Mouse (Mus musculus): ENCODE measurements around the gene Noxa1. TPM values are rescaled to one million over a fixed set of nuclear protein-coding genes. Genes with fewer than 3 reads are reported as not detected.
A peak's percentile ranks its signal among the peaks of the same experiment; 100 is the strongest.

Noxa1 gene
- total RNA-seq (2022) = not detected

DNA sequence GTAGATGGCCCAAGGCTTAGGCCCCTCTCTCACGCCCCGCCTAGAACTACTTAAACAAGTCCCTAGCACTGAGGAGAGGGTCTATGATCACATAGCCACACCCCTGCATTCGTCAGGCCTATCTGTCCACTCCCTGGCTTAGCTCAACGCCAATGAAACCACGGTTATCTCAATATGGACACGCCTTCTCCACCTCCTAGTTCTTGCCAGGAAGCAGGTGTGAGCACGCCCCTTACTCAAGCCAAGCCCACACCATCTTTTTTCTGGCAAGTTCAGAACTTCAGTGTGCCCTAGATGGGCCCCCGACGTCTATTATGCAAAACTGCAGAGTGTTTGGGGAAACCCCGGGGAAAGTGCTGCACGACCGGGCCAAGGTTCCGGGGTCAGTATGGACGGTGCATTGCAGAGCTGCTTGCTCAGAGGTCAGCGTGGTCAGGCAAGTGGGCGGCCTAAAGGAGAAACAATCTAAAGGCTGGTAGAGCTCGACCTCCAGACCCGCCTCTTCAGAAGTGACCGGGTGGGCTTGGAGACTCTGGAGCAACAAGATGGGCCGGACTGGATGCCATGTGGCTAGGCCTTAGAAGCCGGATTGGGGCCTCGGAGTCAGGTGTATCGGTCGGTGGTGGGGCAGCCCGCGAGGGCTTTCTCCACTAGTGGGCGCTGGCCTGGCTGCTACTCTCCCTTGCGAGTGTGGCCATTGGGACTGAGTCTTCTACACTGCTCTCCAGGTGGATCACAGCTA is at the start of gene Noxa1:
Gene Noxa1, minus strand, starts transcription at position 41 of the 742 bp plus-strand sequence.
- DNase-seq (ENCODE audit: low spot score in 2 of 2) = no peak

DNA sequence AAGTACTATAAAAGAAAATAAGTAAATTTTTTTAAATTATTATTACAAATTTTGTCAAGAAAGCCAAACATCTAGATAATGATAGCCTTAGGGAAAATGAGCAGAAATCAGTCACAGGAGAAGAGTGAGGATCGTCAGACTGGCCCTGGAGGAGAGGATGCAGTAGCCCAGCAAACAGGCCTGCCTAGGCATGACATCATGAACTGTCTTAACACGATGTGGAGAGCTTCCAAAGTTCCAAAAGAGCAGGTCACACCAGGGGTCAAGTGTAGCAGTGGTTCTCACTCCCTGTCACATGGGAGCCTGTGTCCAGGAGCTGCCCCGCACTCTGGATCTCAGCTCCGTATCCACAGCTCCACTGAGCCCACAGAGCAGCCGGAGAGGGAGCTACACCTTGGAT is 47.0 kb upstream of the Noxa1 start:
- no peak for DNase-seq (ENCODE audit: low spot score in 2 of 2)

DNA sequence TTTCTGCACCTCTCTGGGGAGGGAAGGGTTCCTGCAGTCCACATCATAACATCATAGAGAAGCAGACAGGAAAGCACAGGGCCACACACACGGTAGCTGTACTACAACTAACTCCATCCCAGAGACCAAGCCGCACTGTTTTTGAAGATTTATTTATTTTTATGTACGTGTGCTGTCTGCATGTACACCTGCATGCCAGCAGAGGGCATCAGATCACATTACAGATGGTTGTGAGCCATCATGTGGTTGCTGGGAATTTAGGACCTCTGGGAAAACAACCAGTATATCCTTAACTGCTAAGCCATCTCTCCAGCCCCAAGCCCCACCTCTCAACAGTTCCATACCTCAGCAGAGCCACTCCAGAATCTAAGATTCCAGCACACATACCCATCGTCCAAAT is 46.2 kb upstream of the Noxa1 start:
- no peak for DNase-seq (ENCODE audit: low spot score in 2 of 2)

DNA sequence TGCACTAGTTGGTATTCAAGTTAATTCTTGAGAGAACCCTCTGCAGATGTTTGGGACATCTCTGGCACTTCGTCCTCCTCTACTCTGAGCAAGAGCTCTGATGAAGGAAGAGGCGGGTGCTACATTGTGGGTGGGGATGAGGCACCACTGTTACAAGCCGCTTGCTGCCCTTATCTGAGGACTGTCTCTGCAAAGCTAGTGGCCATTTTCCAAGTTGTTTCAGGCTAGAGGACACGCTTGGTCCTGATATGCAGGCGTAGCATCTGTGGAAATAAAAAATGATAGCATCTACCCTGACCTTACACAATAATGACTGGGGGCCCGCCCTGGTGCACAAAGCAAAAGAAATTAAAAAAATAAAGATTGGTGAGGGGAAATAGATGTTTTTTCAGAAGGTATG is 42.9 kb upstream of the Noxa1 start:
- no peak for DNase-seq (ENCODE audit: low spot score in 2 of 2)

DNA sequence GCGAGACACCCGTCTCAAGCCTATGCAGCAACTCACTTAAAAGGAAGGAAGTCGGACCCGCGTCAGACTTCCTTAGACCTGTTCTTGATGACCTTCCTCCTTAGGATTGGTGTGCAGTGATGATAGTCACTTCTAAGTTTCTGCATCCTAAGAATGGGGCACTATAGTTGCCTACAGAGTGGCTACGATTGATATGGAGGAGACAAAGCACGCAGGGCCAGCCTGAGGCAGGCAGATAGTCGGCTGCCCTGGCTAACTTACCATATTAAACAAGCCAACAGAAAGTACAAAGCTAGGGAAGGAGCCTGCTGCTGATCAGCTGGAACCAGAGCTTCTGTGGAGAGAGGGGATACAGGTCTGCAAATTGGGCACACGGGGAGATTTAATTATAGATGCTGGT is 36.7 kb upstream of the Noxa1 start:
- DNase-seq (ENCODE audit: low spot score in 2 of 2) = no peak

DNA sequence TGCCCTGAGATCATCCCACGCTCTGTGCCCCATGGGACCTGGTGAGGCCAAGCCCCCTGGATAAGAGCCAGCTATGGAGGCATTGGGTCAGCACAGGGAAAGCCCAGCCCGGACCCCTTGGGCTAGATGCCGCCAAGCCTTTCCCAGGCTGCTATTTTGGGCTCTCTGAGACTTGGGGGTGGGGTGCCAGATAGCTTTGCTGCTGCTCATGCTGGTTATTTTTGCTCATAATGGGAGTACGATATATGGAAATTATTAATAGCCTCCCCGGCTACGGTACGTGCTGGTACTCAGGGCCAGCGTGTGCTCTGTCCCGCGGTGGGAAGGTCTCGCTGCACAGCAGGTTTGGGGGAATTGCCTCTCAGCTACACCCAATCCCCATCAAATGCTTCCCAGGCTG is 33.1 kb upstream of the Noxa1 start:
- no peak for DNase-seq (ENCODE audit: low spot score in 2 of 2)

DNA sequence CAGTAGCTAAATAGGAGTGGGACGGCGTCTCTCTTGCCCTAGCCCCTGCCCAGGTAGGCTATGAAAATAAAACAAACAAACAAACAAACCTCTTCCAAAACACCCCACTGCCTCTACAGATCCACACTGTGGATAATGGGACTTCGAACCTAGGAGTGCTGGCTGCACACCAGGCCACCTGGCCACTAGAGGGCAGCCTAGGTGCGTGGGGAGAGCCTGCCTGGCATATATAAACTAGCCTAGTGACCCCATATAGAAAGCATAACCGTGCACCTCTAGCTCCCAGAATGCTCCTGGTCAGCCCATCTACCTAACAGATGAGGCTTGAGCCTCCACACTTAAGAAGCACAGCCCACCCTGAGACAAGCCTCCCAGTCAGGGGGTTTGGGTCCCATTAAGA is 32.3 kb upstream of the Noxa1 start:
- no peak for DNase-seq (ENCODE audit: low spot score in 2 of 2)

DNA sequence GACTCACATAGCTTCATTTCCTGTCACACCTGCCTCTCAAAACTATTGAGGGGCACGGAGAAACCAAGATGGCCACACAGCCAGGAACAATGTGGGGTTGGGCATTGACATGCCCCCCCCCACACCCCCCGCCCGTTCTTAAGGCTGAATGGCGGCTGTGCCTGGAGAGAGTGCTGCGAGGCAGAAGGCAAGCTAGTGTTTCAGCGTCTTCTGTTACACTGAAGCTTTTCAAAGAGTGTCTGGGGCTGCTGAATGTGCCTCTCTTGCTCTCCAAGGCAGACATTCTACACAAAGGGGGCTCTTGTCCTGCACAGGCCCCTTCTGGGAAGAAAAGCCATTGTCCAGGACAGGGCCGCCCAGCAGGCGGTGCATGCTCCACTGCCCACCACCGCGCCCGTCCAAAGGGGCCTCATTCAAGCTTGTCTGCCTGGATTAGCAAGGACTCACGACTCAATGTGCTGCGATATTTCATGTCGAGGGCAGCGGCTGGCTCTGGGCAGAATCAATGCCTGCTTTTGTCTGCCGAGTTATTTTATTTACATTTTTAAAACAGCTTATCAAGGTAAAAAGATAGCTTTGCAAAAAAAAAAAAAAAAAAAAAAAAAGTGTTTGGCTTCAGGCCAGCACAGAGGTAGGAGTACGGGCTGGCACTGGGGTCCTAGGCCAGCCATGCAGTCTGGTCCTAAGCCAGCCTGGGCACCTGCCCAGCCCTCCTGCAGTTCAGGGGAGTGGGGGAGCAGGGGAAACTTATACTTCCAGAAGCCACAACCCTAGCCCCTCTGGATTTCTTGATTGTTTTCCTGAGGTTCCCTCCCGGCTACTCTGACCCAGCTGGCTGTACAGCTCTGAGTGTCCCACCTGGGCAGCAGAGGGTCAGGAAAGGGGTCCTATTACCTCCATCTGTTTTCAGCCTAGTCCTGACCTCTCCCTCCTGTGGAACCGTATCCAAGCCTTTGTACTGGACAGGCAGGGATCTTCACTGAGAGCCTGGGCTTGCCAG is 31.4 kb upstream of the Noxa1 start:
- DNase-seq (ENCODE audit: low spot score in 2 of 2) = peak; percentile 17 to 31

DNA sequence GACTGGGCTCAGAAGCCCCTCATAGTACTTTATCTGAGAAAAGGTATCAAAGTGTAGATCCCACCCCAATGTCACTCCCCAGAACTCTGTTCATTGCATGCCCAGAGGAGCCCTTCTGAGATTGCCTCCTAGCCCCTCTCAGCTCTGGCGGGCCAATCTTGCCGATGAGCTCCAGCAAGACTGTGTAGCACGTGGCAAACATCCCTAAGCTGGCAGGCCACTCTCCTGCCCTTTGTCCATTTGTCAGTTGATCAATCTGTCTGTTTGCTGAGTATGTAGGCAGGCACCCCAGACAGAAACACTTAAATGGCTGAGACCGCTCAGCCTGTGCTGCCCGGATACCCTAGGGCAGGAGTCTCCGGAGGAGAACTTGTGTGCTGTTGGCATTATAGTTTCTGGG is 30.2 kb upstream of the Noxa1 start:
- no peak for DNase-seq (ENCODE audit: low spot score in 2 of 2)

DNA sequence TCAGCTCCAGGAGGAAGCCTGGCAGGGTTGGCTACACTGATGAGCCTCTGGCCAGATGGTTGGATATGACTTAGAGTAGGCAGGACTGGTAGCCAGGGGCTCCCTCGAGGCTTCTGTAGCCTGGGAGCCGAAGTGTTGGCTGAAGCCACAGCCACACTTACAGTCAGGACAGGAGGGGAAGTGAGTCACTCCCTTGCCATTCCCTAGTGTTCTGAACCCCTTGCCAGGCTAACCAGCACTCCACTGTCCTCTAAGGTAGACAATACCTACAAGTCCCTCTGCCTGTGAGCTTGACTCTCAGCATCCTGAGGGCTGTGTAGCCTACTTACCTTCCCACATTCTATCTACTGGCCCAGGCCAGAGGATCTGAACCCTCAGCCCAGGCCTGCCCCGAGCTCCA is 29.5 kb upstream of the Noxa1 start:
- DNase-seq (ENCODE audit: low spot score in 2 of 2) = no peak

DNA sequence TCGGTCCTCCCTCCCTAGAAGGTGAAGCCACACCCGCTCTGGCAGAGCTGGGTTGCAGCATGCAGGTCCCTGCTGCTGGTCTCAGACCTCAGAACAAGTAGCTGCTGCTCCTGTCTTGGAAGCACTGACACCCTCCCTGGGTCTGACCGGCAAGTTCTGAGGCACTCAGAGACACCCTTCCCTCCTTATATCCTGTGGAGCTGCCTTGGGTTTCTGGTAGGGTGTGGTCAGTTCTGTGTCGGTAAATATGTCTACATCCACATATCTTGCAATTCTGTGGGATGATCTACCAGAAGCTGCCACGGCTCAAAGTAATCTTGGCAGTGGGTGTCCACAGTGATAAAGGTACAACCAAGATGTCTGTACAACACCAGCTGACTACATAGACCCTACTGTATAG is 28.6 kb upstream of the Noxa1 start:
- no peak for DNase-seq (ENCODE audit: low spot score in 2 of 2)

DNA sequence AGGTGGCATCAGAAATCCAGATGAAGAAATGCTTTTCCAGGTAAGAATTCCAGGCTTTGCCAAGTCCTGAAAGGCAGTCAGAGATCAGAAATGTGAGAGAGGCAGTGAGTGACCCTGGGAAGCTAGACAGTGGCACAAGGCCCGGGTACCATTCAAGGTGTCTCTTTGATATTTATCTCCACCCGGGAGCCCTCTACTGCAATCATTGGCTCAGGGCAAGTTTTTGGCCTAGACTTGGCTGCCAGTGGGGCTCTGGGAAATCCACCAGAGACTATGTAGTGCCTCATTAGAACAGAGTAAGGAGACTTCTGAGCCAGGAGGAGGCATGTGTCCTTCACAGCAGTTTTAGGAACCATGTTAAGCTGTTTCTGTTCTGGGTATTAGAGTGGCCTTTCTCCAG is 27.7 kb upstream of the Noxa1 start:
- no peak for DNase-seq (ENCODE audit: low spot score in 2 of 2)

DNA sequence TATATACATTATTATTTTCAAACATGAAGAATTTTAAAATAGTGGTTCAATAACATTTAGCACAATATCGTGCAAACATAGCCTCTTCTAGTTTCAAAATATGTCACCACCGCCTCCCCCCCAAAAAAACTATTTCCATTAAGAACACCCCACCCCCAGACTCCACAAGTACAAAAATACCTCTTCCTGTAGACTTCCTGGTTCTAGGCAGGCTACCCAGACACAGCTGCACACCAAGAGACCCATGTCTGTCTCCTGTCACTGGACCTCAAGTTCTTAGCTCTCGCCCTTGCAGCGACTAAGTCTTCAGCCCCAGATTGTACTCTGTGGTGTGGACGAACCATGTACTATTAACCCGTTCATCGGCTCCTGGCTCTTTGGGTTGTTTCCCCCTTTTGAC is 26.0 kb upstream of the Noxa1 start:
- DNase-seq (ENCODE audit: low spot score in 2 of 2) = no peak

DNA sequence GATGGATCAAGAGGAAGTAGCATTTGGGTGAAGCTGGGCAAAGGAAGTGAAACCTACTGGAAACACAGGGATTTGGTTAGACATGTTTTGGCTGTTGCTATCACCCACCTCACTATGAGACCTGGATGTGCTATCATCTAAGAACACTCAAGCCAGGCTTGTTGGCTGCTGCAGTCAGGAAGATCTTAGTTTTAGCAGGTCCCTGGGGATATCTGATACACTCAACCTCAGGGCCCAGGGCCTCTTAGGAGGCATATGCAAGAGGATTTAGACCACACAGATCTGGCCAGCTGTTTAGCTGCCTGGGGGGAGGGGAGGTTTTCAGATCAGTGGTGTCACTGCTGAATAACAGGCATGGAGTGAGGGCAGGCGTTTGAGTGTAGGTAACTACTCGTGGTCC is 20.5 kb upstream of the Noxa1 start:
- DNase-seq (ENCODE audit: low spot score in 2 of 2) = no peak

DNA sequence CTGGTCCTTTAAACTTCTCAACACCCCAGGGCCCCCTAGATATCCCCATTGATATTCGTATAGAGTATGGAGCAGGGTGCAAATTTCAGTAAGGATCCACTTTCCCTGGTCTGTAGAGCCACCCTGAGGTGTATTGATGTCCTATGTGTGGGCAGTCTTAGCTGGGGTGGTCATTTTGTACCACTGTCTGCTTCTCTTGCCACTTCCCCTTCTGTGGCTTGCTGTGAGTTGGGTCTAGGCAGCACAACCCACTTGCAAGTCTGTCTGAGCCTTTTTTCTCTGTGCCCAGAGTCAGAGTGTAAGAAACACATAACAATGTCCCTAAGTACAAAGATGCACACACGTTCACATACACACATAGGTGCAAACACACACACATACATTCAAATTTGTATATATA is 19.4 kb upstream of the Noxa1 start:
- no peak for DNase-seq (ENCODE audit: low spot score in 2 of 2)

DNA sequence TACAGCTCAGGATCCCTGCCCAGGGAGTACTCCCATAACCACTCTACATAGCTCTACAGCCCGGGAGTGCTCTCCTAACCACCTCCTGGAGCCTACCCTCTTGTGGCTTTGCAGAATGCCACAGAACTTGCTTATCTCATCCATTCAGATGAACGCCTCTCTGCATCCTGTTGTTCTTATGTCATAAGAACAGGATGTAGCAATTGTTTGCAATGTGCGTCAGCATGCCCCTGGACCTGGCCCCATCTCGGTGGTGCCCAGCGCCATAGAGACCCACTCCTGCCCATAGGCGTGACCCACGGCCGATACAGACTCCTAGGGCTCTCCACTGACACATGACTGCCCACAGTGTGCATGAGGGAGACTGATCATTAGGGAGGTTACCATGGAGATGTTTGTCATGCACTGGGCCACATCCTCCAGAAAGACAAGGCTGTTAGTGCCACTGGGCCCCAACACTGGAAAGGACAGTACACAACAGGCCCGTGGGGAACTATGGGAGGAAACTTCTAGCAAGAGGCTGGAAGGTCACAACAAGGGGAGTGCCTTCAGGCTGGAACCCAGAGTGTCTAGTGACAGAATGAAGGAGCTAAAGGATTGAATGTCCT is 16.3 kb upstream of the Noxa1 start:
- DNase-seq (ENCODE audit: low spot score in 2 of 2) = no peak

DNA sequence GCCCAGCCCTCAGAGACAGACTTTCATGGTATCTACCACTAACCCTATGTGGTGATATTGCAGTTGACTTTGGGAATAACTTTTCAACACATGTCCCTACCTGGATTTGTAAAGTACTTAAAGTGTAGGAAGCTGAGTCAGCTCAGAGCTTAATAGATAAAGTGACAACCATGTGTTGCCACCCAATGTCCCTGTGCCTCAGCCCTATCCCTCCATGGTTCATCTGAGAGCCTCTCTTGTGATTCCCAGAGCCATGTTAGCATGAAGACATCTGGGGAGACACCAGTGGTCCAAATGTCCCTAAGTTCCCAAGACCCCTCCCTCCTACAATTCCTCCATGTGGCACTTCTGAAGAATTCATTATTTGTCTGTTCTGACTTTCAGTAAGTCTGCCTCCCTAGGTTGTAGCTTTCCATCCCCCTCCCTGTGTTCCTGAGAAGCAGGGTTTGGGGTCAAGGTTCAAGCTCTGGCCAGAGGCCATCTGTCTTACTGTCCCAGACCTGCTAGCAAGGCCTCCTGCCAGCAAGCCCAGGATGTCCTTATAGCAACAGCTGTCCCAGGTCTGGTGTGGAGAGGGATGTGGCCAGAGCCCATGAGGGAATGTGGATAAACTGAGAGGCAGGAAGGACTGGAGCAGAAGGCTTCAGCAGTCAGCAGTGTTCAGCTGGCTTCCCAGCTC is 15.7 kb upstream of the Noxa1 start:
- DNase-seq (ENCODE audit: low spot score in 2 of 2) = no peak

DNA sequence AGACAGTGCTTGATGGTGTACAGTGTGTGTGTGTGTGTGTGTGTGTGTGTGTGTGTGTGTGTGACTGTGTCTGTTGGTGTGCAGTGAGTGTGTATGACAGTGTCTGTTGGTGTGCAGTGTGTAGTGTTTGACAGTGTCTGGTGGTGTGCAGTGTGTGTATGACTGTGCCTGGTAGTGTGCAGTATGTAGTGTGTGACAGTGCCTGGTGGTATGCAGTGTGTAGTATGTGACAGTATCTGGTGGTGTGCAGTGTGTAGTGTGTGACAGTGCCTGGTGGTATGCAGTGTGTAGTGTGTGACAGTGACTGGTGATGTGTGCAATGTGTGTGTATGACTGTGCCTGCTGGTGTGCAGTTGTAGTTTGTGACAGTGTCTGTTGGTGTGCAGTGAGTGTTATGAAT is 14.5 kb upstream of the Noxa1 start:
- no peak for DNase-seq (ENCODE audit: low spot score in 2 of 2)

DNA sequence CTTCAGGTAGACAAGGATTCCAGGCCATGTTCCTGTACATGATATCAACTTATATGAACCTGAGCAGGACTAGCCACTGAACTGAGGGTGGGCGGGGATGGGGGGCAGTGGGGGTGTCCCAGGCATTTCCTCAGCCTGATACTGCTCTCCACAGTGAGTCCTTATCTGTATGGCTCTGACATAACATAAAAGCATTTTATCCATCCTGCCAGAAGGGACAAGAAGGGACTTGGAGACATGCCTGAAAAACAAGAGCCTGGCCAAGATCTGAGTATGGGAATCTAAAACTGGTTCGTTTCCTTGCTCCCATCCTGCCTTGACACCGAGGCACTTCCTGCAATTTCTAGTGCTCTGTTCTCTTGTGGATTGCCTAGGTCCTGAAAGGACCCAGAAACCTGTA is 11.1 kb upstream of the Noxa1 start:
- DNase-seq (ENCODE audit: low spot score in 2 of 2) = no peak

DNA sequence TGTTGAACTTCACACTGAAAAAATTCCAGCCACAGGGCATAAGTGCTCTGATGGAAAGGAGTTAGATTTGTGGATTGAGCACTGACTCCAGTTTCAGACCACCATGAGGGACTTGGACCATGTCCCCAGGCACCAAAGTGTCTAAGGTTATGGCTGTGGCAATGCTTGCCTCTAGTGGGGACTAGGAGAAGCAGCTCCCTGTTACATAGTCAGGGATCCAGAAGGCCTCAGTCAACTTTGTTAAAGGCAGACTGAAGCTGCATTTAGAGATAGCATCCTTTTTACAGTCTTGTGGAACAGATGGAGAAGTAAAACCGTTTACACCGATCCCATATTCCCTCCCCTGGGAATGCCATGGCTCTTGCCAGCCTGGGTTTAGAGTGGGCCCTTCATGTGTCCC is 9.2 kb upstream of the Noxa1 start:
- DNase-seq (ENCODE audit: low spot score in 2 of 2) = no peak

DNA sequence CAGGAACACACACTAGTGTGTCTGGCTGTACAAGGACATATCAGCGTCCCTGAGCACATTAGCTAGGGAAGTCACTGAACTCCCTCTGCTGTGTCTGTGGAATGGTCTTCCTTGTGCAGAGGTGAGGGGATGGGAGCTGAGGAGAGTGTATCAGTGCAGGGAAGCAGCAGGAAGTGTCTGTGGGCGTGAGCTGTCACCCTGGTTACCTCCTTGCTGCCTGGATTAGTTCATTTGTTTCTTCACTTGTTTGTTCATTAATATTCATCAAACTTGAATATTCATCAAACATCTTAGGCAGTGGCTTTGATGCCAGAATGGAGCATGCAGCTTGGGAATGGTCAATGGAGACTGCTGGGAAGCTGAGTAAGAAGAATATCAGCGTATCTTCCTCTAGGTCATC is 4.8 kb upstream of the Noxa1 start:
- peak in 1 of 2 experiments; percentile 13 for DNase-seq (ENCODE audit: low spot score in 2 of 2)

DNA sequence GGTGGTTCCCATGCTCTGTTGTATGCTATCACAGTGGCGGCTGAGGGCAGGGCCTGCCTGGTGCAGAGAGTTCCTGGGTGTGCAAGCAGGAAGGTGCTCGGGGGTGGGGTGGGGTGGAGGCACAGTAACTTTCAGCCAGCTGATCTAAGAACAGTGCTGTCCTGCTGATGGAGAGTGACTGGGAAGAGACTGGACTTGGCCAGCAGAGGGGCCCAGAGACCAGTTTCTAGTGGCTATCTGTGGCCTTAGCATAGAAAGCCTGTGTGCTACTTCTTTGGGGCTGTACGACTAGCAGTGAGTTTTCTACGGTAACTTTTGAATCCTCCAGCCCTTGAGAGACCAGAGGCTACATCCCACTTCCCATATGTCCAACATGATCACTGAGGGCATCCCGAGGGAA is 4.0 kb upstream of the Noxa1 start:
- DNase-seq (ENCODE audit: low spot score in 2 of 2) = peak in 1 of 2 experiments; percentile 46

Measured in layer of hippocampus, adult 8-10 months (tissue).